Mouse (Mus musculus) neutrophil, adult 5-6 weeks (primary cell): ENCODE measurements around the gene Ugt1a9. TPM values are rescaled to one million over a fixed set of nuclear protein-coding genes. Genes with fewer than 3 reads are reported as not detected.
"Not testable (repeated sequence)": the region's sequence is repeated elsewhere in the genome, so short reads cannot be mapped to it uniquely, and the experiment has no call there.

Experiments
- ATAC-seq: fragments of 151-379, 151-347 bp; 2 replicates; pipeline ENCODE4 v1.8.0; 2017; ENCODE audit warnings: mild to moderate bottlenecking, moderate TSS enrichment; ENCODE audit not compliant: insufficient number of reproducible peaks, poor library complexity, low FRiP score, severe bottlenecking; ENCODE audit errors: extremely low read depth
- total RNA-seq: library from RNA; stranded (forward); fragments of 200-1000 nt; gene quantifications from 2 replicates; pipeline ENCODE4 v1.2.3, GENCODE M21; 2017

Ugt1a9 gene
- total RNA-seq, 1 experiment from 2014 or later = not detected

GRCm38 (mm10) chr1:88143966-88144675, 73.5 kb downstream of the Ugt1a9 start:
- peak; percentile 51; the same call in 1 of the 2 replicates for ATAC-seq

- not testable (repeated sequence) for ATAC-seq
These were observed 74.7 kb downstream of the Ugt1a9 start for GRCm38 (mm10) chr1:88145278-88145677.

GRCm38 (mm10) chr1:88150133-88150532, 79.5 kb downstream of the Ugt1a9 start:
- peak; percentile 56 for ATAC-seq

- no peak for ATAC-seq
These were observed 87.8 kb downstream of the Ugt1a9 start for GRCm38 (mm10) chr1:88158430-88158829.

GRCm38 (mm10) chr1:88165711-88166110, 95.1 kb downstream of the Ugt1a9 start, which contains the start of gene Ugt1a5:
Gene Ugt1a5 (plus strand): TSS chr1:88166012.
- no peak for ATAC-seq

GRCm38 (mm10) chr1:88172190-88172589, 101.6 kb downstream of the Ugt1a9 start:
- not testable (repeated sequence) for ATAC-seq

- ATAC-seq = no peak
These were observed 109.1 kb downstream of the Ugt1a9 start for GRCm38 (mm10) chr1:88179657-88180056.

GRCm38 (mm10) chr1:88186325-88186935, 115.8 kb downstream of the Ugt1a9 start:
- no peak for ATAC-seq

- no peak for ATAC-seq
These were observed 121.5 kb downstream of the Ugt1a9 start for GRCm38 (mm10) chr1:88192136-88192535.

GRCm38 (mm10) chr1:88195687-88196086, 125.1 kb downstream of the Ugt1a9 start:
- ATAC-seq = no peak

- no peak for ATAC-seq
These were observed 126.8 kb downstream of the Ugt1a9 start for GRCm38 (mm10) chr1:88197443-88197842.

- ATAC-seq = no peak
These were observed 129.4 kb downstream of the Ugt1a9 start for GRCm38 (mm10) chr1:88199996-88200395.

GRCm38 (mm10) chr1:88200456-88200855, 129.9 kb downstream of the Ugt1a9 start, which contains the start of gene Ugt1a2:
Gene Ugt1a2 (plus strand): TSS chr1:88200601.
- no peak for ATAC-seq

GRCm38 (mm10) chr1:88205294-88205922, 134.8 kb downstream of the Ugt1a9 start, which contains the start of gene Dnajb3:
Gene Dnajb3 (minus strand): TSS chr1:88205782.
- ATAC-seq = no peak

- ATAC-seq = no peak
These were observed 136.4 kb downstream of the Ugt1a9 start for GRCm38 (mm10) chr1:88206843-88207479.

GRCm38 (mm10) chr1:88211812-88212211, 141.2 kb downstream of the Ugt1a9 start, which contains the start of gene Ugt1a1:
Gene Ugt1a1 (plus strand): TSS chr1:88211959.
- peak; percentile 6; the same call in 1 of the 2 replicates for ATAC-seq

GRCm38 (mm10) chr1:88212341-88213045, 141.9 kb downstream of the Ugt1a9 start:
- 0 out of 2 replicates have a peak, but pooled peaks have one; percentile 11 for ATAC-seq

GRCm38 (mm10) chr1:88213061-88213460, 142.5 kb downstream of the Ugt1a9 start:
- no peak for ATAC-seq
